Mouse (Mus musculus) c-Kit-positive CD71-positive TER-119-positive erythroid progenitor cells, embryonic 14.5 days (primary cell): ENCODE data around the gene Setmar.

Experiments
- DNase-seq: peaks from one replicate; pipeline ENCODE4 v3.0.0-alpha.2; 2013; ENCODE audit warnings: low spot score

Setmar gene

GRCm38 (mm10) chr6:108114971-108115370 is 50.1 kb downstream of the Setmar start:
- no peak for DNase-seq

GRCm38 (mm10) chr6:108117881-108118280 is 53.0 kb downstream of the Setmar start:
- DNase-seq = no peak

- no peak for DNase-seq
These were observed 60.6 kb downstream of the Setmar start for GRCm38 (mm10) chr6:108125474-108125873.

GRCm38 (mm10) chr6:108126631-108127030 is 61.8 kb downstream of the Setmar start:
- no peak for DNase-seq
